Mouse (Mus musculus): Measurements from ENCODE around the gene Acoxl. TPM values are rescaled to one million over a fixed set of nuclear protein-coding genes. Genes with fewer than 3 reads are reported as not detected.

Acoxl gene
- total and polyA plus RNA-seq, 3 experiments = 0.14 TPM; not detected in 2

DNA sequence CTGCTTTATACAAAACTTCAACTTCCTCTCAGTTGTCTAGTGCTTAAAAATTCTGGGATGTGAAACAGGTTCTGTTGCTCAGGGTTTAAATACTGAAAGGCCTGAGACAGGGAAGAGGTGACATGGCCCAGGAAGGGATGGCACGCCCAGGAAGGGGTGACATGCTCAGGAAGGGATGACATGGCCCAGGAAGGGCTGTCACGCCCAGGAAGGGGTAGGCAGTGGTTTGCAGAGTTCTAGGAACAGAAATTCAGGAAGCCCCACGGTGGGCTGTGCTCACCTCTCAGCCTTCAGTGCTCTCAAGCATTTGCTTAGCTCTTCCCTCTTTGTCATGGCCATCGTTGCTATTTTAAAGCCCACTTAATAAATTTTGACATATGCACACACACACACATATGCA is 216.2 kb downstream of the Acoxl start:
- Histone ChIP-seq H3K9ac (ENCODE audit: low read depth, low read length) (no peak overlapping the region), H3K36me3 (ENCODE audit: control insufficient read depth, insufficient read depth, low read length) (no peaks in the 10 kb centered on the region), H3K27ac (no peak overlapping the region), H3K79me2 (replicated peaks; ENCODE audit: control insufficient read depth, insufficient read depth, low read length) (no peaks in the 10 kb centered on the region), H3K27me3 (ENCODE audit: control insufficient read depth, insufficient read depth, low read length) (no peaks in the 10 kb centered on the region), H3K4me1 (ENCODE audit: control insufficient read depth, insufficient read depth, low read length) (no peaks in the 10 kb centered on the region), H3K4me3 (no peak overlapping the region)
- TF ChIP-seq CTCF (IDR thresholded peaks at IDR 0.05) = no peak
- TF ChIP-seq POLR2A (IDR thresholded peaks at IDR 0.05; ENCODE audit: insufficient read depth, low read depth, low read length) = no peak
- TF ChIP-seq EP300 (IDR thresholded peaks at IDR 0.05; ENCODE audit: insufficient read depth, low read depth, low read length) = no peak
- no peak for DNase-seq
- 65% methylated on average over 4 of the region's 4 CpGs for WGBS
- intact Hi-C loops (cut with DNase I) = no loop called here

- intact Hi-C loops (cut with DNase I) = no loop called here
- 92% methylated on average over 5 of the region's 5 CpGs for WGBS
- Histone ChIP-seq H3K4me3 (no peak overlapping the region), H3K4me1 (ENCODE audit: control insufficient read depth, insufficient read depth, low read length) (no peaks in the 10 kb centered on the region), H3K79me2 (replicated peaks; ENCODE audit: control insufficient read depth, insufficient read depth, low read length) (no peaks in the 10 kb centered on the region), H3K36me3 (ENCODE audit: control insufficient read depth, insufficient read depth, low read length) (no peaks in the 10 kb centered on the region), H3K27me3 (ENCODE audit: control insufficient read depth, insufficient read depth, low read length) (no peaks in the 10 kb centered on the region), H3K9ac (ENCODE audit: low read depth, low read length) (no peak overlapping the region), H3K27ac (no peak overlapping the region)
- DNase-seq = no peak
- TF ChIP-seq POLR2A (IDR thresholded peaks at IDR 0.05; ENCODE audit: insufficient read depth, low read depth, low read length) = no peak
- no peak for TF ChIP-seq EP300 (IDR thresholded peaks at IDR 0.05; ENCODE audit: insufficient read depth, low read depth, low read length)
These were observed 219.2 kb downstream of the Acoxl start for GRCm38 (mm10) chr2:128057872-128058271.

DNA sequence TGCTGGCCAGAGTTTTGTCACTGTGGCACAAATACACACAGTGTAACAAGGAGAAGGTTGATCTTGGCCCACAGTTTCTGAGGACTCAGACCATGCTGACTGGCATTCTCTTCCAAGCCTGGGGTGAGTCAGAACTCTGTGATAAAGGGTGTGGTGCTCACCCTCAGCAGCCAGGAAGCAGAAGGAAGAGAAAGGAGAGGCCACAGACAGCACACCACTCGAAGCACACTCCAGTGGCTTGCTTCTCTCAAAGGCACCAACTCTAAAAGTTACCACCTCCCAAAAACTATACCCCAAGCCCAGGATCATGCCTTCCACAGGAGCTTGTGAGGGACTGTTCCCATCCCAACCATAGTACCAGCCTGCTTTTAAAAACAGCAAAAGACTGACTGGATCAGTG is 220.0 kb downstream of the Acoxl start:
- TF ChIP-seq EP300 (IDR thresholded peaks at IDR 0.05; ENCODE audit: insufficient read depth, low read depth, low read length) = no peak
- H3K79me2 ChIP-seq (replicated peaks; ENCODE audit: control insufficient read depth, insufficient read depth, low read length) = no peaks in the 10 kb centered on the region
- 62% methylated on average over 1 of the region's 1 CpGs for WGBS
- no peaks in the 10 kb centered on the region for H3K27me3 ChIP-seq (ENCODE audit: control insufficient read depth, insufficient read depth, low read length)
- H3K27ac ChIP-seq = no peak overlapping the region
- no peak overlapping the region for H3K9ac ChIP-seq (ENCODE audit: low read depth, low read length)
- no peak for DNase-seq
- H3K4me3 ChIP-seq = no peak overlapping the region
- H3K4me1 ChIP-seq (ENCODE audit: control insufficient read depth, insufficient read depth, low read length) = no peaks in the 10 kb centered on the region
- intact Hi-C loops (cut with DNase I) = no loop called here
- no peaks in the 10 kb centered on the region for H3K36me3 ChIP-seq (ENCODE audit: control insufficient read depth, insufficient read depth, low read length)

DNA sequence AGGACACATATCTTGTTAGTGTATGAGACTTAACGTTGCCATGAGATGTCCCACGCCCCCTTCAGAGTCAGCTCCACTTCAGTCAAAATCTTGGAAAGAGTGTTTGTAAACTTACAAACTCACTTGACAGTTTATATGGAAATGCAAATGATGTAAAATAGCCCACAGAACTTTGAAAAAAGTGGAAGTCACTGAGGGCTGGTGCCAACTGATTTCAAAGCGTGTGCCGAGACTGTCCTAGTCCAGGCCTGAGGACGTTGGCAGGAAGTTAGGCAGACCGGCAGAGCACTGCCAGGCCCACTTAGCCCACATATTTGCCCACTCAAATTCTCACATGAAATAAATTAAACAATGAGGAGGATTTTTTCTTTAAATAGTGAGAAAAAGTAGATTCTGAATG is 221.5 kb downstream of the Acoxl start:
- H3K27me3 ChIP-seq (ENCODE audit: control insufficient read depth, insufficient read depth, low read length) = no peaks in the 10 kb centered on the region
- no peak overlapping the region for H3K27ac ChIP-seq
- no peak for DNase-seq
- H3K79me2 ChIP-seq (replicated peaks; ENCODE audit: control insufficient read depth, insufficient read depth, low read length) = no peaks in the 10 kb centered on the region
- WGBS = 50% methylated on average over 6 of the region's 6 CpGs
- intact Hi-C loops (cut with DNase I) = no loop called here
- H3K4me1 ChIP-seq (ENCODE audit: control insufficient read depth, insufficient read depth, low read length) = no peaks in the 10 kb centered on the region
- H3K9ac ChIP-seq (ENCODE audit: low read depth, low read length) = no peak overlapping the region
- H3K36me3 ChIP-seq (ENCODE audit: control insufficient read depth, insufficient read depth, low read length) = no peaks in the 10 kb centered on the region
- TF ChIP-seq CTCF (IDR thresholded peaks at IDR 0.05) (no peak), EP300 (IDR thresholded peaks at IDR 0.05; ENCODE audit: insufficient read depth, low read depth, low read length) (no peak), POLR2A (IDR thresholded peaks at IDR 0.05; ENCODE audit: insufficient read depth, low read depth, low read length) (no peak)
- H3K4me3 ChIP-seq = no peak overlapping the region

- Histone ChIP-seq H3K9ac (ENCODE audit: low read depth, low read length) (no peak overlapping the region), H3K27ac (no peak overlapping the region), H3K4me3 (no peak overlapping the region), H3K36me3 (ENCODE audit: control insufficient read depth, insufficient read depth, low read length) (no peaks in the 10 kb centered on the region), H3K79me2 (replicated peaks; ENCODE audit: control insufficient read depth, insufficient read depth, low read length) (no peaks in the 10 kb centered on the region), H3K4me1 (ENCODE audit: control insufficient read depth, insufficient read depth, low read length) (no peaks in the 10 kb centered on the region), H3K27me3 (ENCODE audit: control insufficient read depth, insufficient read depth, low read length) (no peaks in the 10 kb centered on the region)
- DNase-seq = no peak
- WGBS = 57% methylated on average over 6 of the region's 6 CpGs
- intact Hi-C loops (cut with DNase I) = no loop called here
- TF ChIP-seq EP300 (IDR thresholded peaks at IDR 0.05; ENCODE audit: insufficient read depth, low read depth, low read length) = no peak
These were observed 222.1 kb downstream of the Acoxl start for GRCm38 (mm10) chr2:128060680-128061287.

GRCm38 (mm10) chr2:128061491-128061890 is 222.8 kb downstream of the Acoxl start:
- Histone ChIP-seq H3K4me1 (ENCODE audit: control insufficient read depth, insufficient read depth, low read length) (no peaks in the 10 kb centered on the region), H3K79me2 (replicated peaks; ENCODE audit: control insufficient read depth, insufficient read depth, low read length) (no peaks in the 10 kb centered on the region), H3K36me3 (ENCODE audit: control insufficient read depth, insufficient read depth, low read length) (no peaks in the 10 kb centered on the region), H3K4me3 (no peak overlapping the region), H3K27ac (no peak overlapping the region), H3K27me3 (ENCODE audit: control insufficient read depth, insufficient read depth, low read length) (no peaks in the 10 kb centered on the region), H3K9ac (ENCODE audit: low read depth, low read length) (no peak overlapping the region)
- no peak for DNase-seq
- no peak for TF ChIP-seq EP300 (IDR thresholded peaks at IDR 0.05; ENCODE audit: insufficient read depth, low read depth, low read length)
- intact Hi-C loops (cut with DNase I) = no loop called here
- 41% methylated on average over 7 of the region's 7 CpGs for WGBS

All from heart, adult 2 months (tissue).